Mouse (Mus musculus) testis, adult 2 months (tissue): ENCODE results near the gene Slfn5.

Source experiments
- CTCF ChIP-seq: fragments of 200-500 bp; IDR thresholded peaks from 2 replicates; pipeline ENCODE4 v1.5.1; 2012; ENCODE audit warnings: low read depth, mild to moderate bottlenecking, inconsistent platforms, low read length, moderate library complexity; ENCODE audit not compliant: control insufficient read depth, insufficient read depth, insufficient replicate concordance
- POLR2A ChIP-seq: fragments of 200-500 bp; IDR thresholded peaks from 2 replicates; pipeline ENCODE4 v1.6.1; 2012; ENCODE audit warnings: low read depth, mild to moderate bottlenecking, inconsistent platforms, low read length, moderate library complexity; ENCODE audit not compliant: control insufficient read depth

GRCm38 (mm10) chr11:83013356-83013755, 62.2 kb downstream of the Slfn5 start:
- TF ChIP-seq POLR2A (no peak), CTCF (no peak)
